24 mouse cellular contexts compared by ENCODE assay signal in genomic region chr13:77213196-77213595, GRCm38 (mm10).
DNase-seq lines count a peak whose midpoint lies in the region; ATAC-seq and TF ChIP-seq lines count a peak whose summit lies in the region.
"Had no signal": no experiment of that assay in that cellular context is flagged by ENCODE, and none has a peak within 500 bp of the region (broad histone marks: within the 10 kb centered on the region; RNA-seq: fewer than 3 reads in every experiment).

No protein-coding gene starts in this region.

- DNase-seq in A20 (ENCODE audit: low read depth, low spot score): peak; percentile 2
- DNase-seq in MEL (ENCODE audit: low read depth, low spot score): peak; percentile 46
- no peak for DNase-seq in hindbrain, embryonic 11.5 days (ENCODE audit: low spot score)
- no peak for DNase-seq in cerebellum, adult 8-10 months
- DNase-seq: adrenal gland, adult 8-10 months; adrenal gland, postnatal 14 days; adrenal gland, postnatal 36 days; cerebellum, adult 11-12 months; cerebellum, adult 2 months; cerebellum, adult 9-11 months; cerebellum, postnatal 14 days; cerebellum, postnatal 36 days; embryo, embryonic 11 days had no signal

- H3K4me2 ChIP-seq in hindbrain, embryonic 11.5 days (replicated peaks; ENCODE audit: low read depth, low read length): no peak overlapping the region
- no peak overlapping the region for H3K4me2 ChIP-seq in intestine, embryonic 16.5 days (ENCODE audit: low read depth, low read length)
- H3K4me2 ChIP-seq: embryonic facial prominence, embryonic 13.5 days; embryonic facial prominence, embryonic 15.5 days; forebrain, embryonic 12.5 days had no signal

- no peak overlapping the region for H3K9ac ChIP-seq in MEL (ENCODE audit: control insufficient read depth, low read depth, low read length, poor library complexity, severe bottlenecking)
- no peak overlapping the region for H3K9ac ChIP-seq in hindbrain, embryonic 11.5 days (ENCODE audit: low read depth, low read length)
- no peak overlapping the region for H3K9ac ChIP-seq in intestine, embryonic 16.5 days (ENCODE audit: low read depth, low read length)
- H3K9ac ChIP-seq: embryonic facial prominence, embryonic 13.5 days; embryonic facial prominence, embryonic 15.5 days; forebrain, embryonic 12.5 days had no signal

- TF ChIP-seq EP300 in MEL (IDR thresholded peaks at IDR 0.05; ENCODE audit: low read depth in 1 of 2, low read length in 2 of 2): peak; percentile 50 to 55; a peak in 3 of 4 replicates

- no peaks in the 10 kb centered on the region for H3K79me2 ChIP-seq in MEL (ENCODE audit: control insufficient read depth, insufficient read depth, low read length, poor library complexity)

- no peak for TF ChIP-seq CTCF in MEL (IDR thresholded peaks at IDR 0.05 in 2 of 3, conservative IDR thresholded peaks at IDR 0.05 in 1 of 3; ENCODE audit: control insufficient read depth in 1 of 3, insufficient read depth in 1 of 3, low read depth in 2 of 3, low read length in 3 of 3, poor library complexity in 1 of 3, severe bottlenecking in 1 of 3)

- peaks cover 0 to 12% of the 10 kb centered on the region in 2 experiments; a peak in 2 of 4 replicates for H3K36me3 ChIP-seq in MEL (ENCODE audit: control insufficient read depth in 1 of 2, insufficient read depth in 2 of 2, low read length in 2 of 2)
- no peaks in the 10 kb centered on the region for H3K36me3 ChIP-seq in hindbrain, embryonic 11.5 days (ENCODE audit: control insufficient read depth, insufficient read depth, low read length)
- no peaks in the 10 kb centered on the region for H3K36me3 ChIP-seq in intestine, embryonic 16.5 days (ENCODE audit: control insufficient read depth, insufficient read depth, low read length)
- H3K36me3 ChIP-seq: embryonic facial prominence, embryonic 13.5 days; embryonic facial prominence, embryonic 15.5 days; forebrain, embryonic 10.5 days; forebrain, embryonic 12.5 days; G1E had no signal

- H3K27ac ChIP-seq in MEL (ENCODE audit: control insufficient read depth, low read depth, low read length): no peak overlapping the region
- no peak overlapping the region for H3K27ac ChIP-seq in hindbrain, embryonic 11.5 days (ENCODE audit: low read depth, low read length)
- no peak overlapping the region for H3K27ac ChIP-seq in intestine, embryonic 16.5 days (ENCODE audit: low read length)
- H3K27ac ChIP-seq: embryonic facial prominence, embryonic 13.5 days; embryonic facial prominence, embryonic 15.5 days; forebrain, embryonic 10.5 days; forebrain, embryonic 12.5 days had no signal

- TF ChIP-seq POLR2A in MEL (IDR thresholded peaks at IDR 0.05; ENCODE audit: control insufficient read depth in 1 of 2, insufficient read depth in 1 of 2, low read depth in 1 of 2, low read length in 2 of 2, poor library complexity in 1 of 2): no peak

- TF ChIP-seq RAD21 in MEL (IDR thresholded peaks at IDR 0.05; ENCODE audit: low read depth, low read length): no peak; the same call in 1 of the 2 replicates

- H3K9me3 ChIP-seq in MEL (replicated peaks; ENCODE audit: insufficient read depth, low read length): no peaks in the 10 kb centered on the region
- no peaks in the 10 kb centered on the region for H3K9me3 ChIP-seq in hindbrain, embryonic 11.5 days (ENCODE audit: control insufficient read depth, low read length)
- H3K9me3 ChIP-seq in intestine, embryonic 16.5 days (ENCODE audit: control insufficient read depth, low read length): no peaks in the 10 kb centered on the region
- H3K9me3 ChIP-seq: embryonic facial prominence, embryonic 13.5 days; embryonic facial prominence, embryonic 15.5 days; forebrain, embryonic 10.5 days; forebrain, embryonic 12.5 days; G1E had no signal

- H3K27me3 ChIP-seq in MEL (ENCODE audit: control insufficient read depth in 1 of 2, insufficient read depth in 2 of 2, low read length in 2 of 2): no peaks in the 10 kb centered on the region
- H3K27me3 ChIP-seq in hindbrain, embryonic 11.5 days (ENCODE audit: control insufficient read depth, insufficient read depth, low read length): no peaks in the 10 kb centered on the region
- H3K27me3 ChIP-seq in intestine, embryonic 16.5 days (replicated peaks; ENCODE audit: control insufficient read depth, insufficient read depth, low read length): no peaks in the 10 kb centered on the region
- H3K27me3 ChIP-seq: embryonic facial prominence, embryonic 13.5 days; embryonic facial prominence, embryonic 15.5 days; forebrain, embryonic 12.5 days; Patski had no signal

- H3K4me1 ChIP-seq in MEL (ENCODE audit: control insufficient read depth in 1 of 2, insufficient read depth in 2 of 2, low read length in 2 of 2): peaks cover 0 to 12% of the 10 kb centered on the region in 2 experiments; a peak in 3 of 4 replicates
- H3K4me1 ChIP-seq in hindbrain, embryonic 11.5 days (replicated peaks; ENCODE audit: control insufficient read depth, insufficient read depth, low read length): no peaks in the 10 kb centered on the region
- H3K4me1 ChIP-seq in intestine, embryonic 16.5 days (ENCODE audit: control insufficient read depth, insufficient read depth, low read length): no peaks in the 10 kb centered on the region
- H3K4me1 ChIP-seq: embryonic facial prominence, embryonic 13.5 days; embryonic facial prominence, embryonic 15.5 days; forebrain, embryonic 10.5 days had no signal

- no peak for ATAC-seq in hindbrain, embryonic 11.5 days (ENCODE audit: low FRiP score)
- no peak for ATAC-seq in intestine, embryonic 16.5 days
- ATAC-seq: activated CD4-positive, CD25-positive, alpha-beta regulatory T cell, adult 4 months; forebrain, embryonic 14.5 days; forebrain, embryonic 16.5 days; Patski had no signal

- 0 out of 4 replicates have a peak overlapping the region, but pooled peaks of 1 of the 2 experiments have one; percentile 15 for H3K4me3 ChIP-seq in MEL (ENCODE audit: control insufficient read depth in 1 of 2, insufficient read depth in 1 of 2, low read depth in 2 of 2, low read length in 2 of 2)
- H3K4me3 ChIP-seq in hindbrain, embryonic 11.5 days (ENCODE audit: low read depth, low read length): no peak overlapping the region
- no peak overlapping the region for H3K4me3 ChIP-seq in intestine, embryonic 16.5 days (ENCODE audit: low read length)
- H3K4me3 ChIP-seq: embryonic facial prominence, embryonic 13.5 days; embryonic facial prominence, embryonic 15.5 days; erythroblast, embryonic 14.5 days; forebrain, embryonic 10.5 days; forebrain, embryonic 12.5 days had no signal

TF ChIP-seq in MEL, 35 proteins besides CTCF, POLR2A, EP300 and RAD21:
- TF ChIP-seq ZNF384 (IDR thresholded peaks at IDR 0.05; ENCODE audit: low read depth, low read length): no peak
- TF ChIP-seq TCF12 (IDR thresholded peaks at IDR 0.05; ENCODE audit: low read depth, low read length): peak; percentile 37; the same call in 1 of the 2 replicates
- peak; percentile 51 for TF ChIP-seq GATA1 (IDR thresholded peaks at IDR 0.05; ENCODE audit: low read depth, low read length)
- 0 out of 2 replicates have a peak, but pooled peaks have one; percentile 12 for TF ChIP-seq SIN3A (IDR thresholded peaks at IDR 0.05; ENCODE audit: low read length)

Comparison
In these comparisons a context has a peak if more than half of its experiments do, and no peak if none do; other contexts are left out.
1. DNase-seq: peak in A20 (single experiment) and MEL (single experiment); none in hindbrain, embryonic 11.5 days (single experiment) and cerebellum, adult 8-10 months (single experiment).